Mouse (Mus musculus) lung, adult 18-20 months (tissue): ENCODE data around the gene Hsp90b1.
"Not testable (repeated sequence)": the region's sequence is repeated elsewhere in the genome, so short reads cannot be mapped to it uniquely, and the experiment has no call there.

ENCODE experiments used
- DNase-seq, 2 experiments: peaks; one replicate each; pipeline ENCODE4 v3.0.0; 2022; ENCODE audit warnings: mixed read lengths in 2 of 2

Gene Hsp90b1

GRCm38 (mm10) chr10:86705318-86705921, at the start of gene Hsp90b1, which contains the start of gene Ttc41:
TSS of gene Hsp90b1 (minus strand) at chr10:86705509.
TSS of gene Ttc41 (plus strand) at chr10:86705811.
- DNase-seq = peak; percentile 100

- no peak for DNase-seq
Observed at GRCm38 (mm10) chr10:86744306-86744705, 39.0 kb upstream of the Hsp90b1 start.

- DNase-seq = no peak
Observed at GRCm38 (mm10) chr10:86742918-86743317, 37.6 kb upstream of the Hsp90b1 start.

GRCm38 (mm10) chr10:86735036-86735435, 29.7 kb upstream of the Hsp90b1 start:
- DNase-seq = no peak

GRCm38 (mm10) chr10:86731500-86731863, 26.2 kb upstream of the Hsp90b1 start:
- no peak for DNase-seq

GRCm38 (mm10) chr10:86730823-86731499, 25.7 kb upstream of the Hsp90b1 start:
- DNase-seq = peak; percentile 76 to 84

GRCm38 (mm10) chr10:86728176-86728575, 22.9 kb upstream of the Hsp90b1 start:
- no peak for DNase-seq

GRCm38 (mm10) chr10:86727548-86727980, 22.3 kb upstream of the Hsp90b1 start:
- peak; percentile 80 to 81 for DNase-seq

- DNase-seq = no peak
Observed at GRCm38 (mm10) chr10:86712156-86712555, 6.8 kb upstream of the Hsp90b1 start.

GRCm38 (mm10) chr10:86707134-86707533, 1.8 kb upstream of the Hsp90b1 start:
- DNase-seq = no peak

GRCm38 (mm10) chr10:86705922-86706752, 828 bp upstream of the Hsp90b1 start:
- DNase-seq = peak; percentile 82 to 83

GRCm38 (mm10) chr10:86704589-86705191, 619 bp downstream of the Hsp90b1 start:
- DNase-seq = peak; percentile 39 to 57

- DNase-seq = no peak
Observed at GRCm38 (mm10) chr10:86704141-86704540, 1.2 kb downstream of the Hsp90b1 start.

- DNase-seq = no peak
Observed at GRCm38 (mm10) chr10:86703375-86703774, 1.9 kb downstream of the Hsp90b1 start.

GRCm38 (mm10) chr10:86702312-86702920, 2.9 kb downstream of the Hsp90b1 start:
- DNase-seq = no peak

- no peak for DNase-seq
Observed at GRCm38 (mm10) chr10:86700973-86701372, 4.3 kb downstream of the Hsp90b1 start.

GRCm38 (mm10) chr10:86700251-86700650, 5.1 kb downstream of the Hsp90b1 start:
- DNase-seq = no peak

- DNase-seq = not testable (repeated sequence)
Observed at GRCm38 (mm10) chr10:86686017-86686360, 19.3 kb downstream of the Hsp90b1 start.

- DNase-seq = peak; percentile 72 to 76
Observed at GRCm38 (mm10) chr10:86685179-86686016, 19.9 kb downstream of the Hsp90b1 start.

GRCm38 (mm10) chr10:86684797-86685178, 20.5 kb downstream of the Hsp90b1 start:
- DNase-seq = not testable (repeated sequence)

- DNase-seq = not testable (repeated sequence)
Observed at GRCm38 (mm10) chr10:86670550-86670949, 34.8 kb downstream of the Hsp90b1 start.
